Mouse (Mus musculus) hindlimb bud, embryonic 11.5 days (tissue): Measurements from ENCODE around the gene Atp8b3.
A peak's percentile ranks its signal among the peaks of the same experiment; 100 is the strongest.

Experiments used
- DNase-seq: peaks from one replicate; pipeline ENCODE4 v3.0.0-alpha.2; 2012; ENCODE audit warnings: low read depth, low spot score; ENCODE audit errors: extremely low spot score

Atp8b3 gene

GRCm38 (mm10) chr10:80569664-80570066, 30.7 kb upstream of the Atp8b3 start:
- DNase-seq, result no peak

- DNase-seq, result no peak
Observed at GRCm38 (mm10) chr10:80568876-80569275, 30.0 kb upstream of the Atp8b3 start.

- DNase-seq, result no peak
Observed at GRCm38 (mm10) chr10:80566375-80567092, 27.6 kb upstream of the Atp8b3 start.

DNA sequence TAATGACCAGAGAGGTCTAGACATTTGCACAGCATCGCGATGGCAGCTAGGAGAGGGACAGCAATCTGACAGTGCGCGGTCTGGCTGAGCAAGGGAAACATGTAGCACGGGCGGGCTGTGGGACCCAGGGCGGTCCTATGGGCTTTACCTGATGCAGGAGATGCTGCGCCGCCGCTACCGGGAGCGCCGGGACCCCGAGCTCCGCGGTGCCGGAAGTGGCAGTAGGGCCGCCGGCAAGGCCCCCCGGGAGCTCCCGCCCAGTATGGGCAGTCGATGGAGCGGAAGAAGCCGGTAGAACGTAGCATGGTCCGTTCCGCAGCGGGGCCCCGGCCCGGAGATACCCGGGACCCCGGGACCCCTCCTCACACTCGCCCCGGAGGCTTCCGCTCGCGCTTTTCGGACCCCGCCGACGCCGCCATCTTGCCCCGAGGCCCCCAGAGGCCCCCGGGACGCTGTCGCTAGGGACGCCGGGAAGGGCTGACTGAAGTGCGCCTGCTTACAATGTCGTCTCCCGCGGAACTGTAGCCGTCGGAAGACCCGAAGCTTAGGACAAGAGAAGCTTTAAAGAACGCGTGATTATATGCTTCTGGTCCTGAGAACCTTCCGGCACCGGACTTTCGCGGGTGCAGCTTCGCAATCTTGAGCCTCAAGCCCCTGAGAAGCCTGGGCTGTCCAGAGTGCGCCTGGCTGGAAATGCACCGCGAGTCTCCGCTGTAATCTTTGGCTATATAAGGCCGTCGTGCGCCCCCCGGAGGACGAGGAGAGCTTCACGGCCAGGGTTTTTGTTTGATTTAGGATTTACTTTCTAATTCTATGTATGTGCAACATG, 22.4 kb upstream of the Atp8b3 start, which contains the start of gene Rexo1:
Gene Rexo1 (minus strand): TSS at position 445 of the 829 bp plus-strand sequence.
- peak; percentile 78 for DNase-seq

- DNase-seq, result no peak
Observed at GRCm38 (mm10) chr10:80560621-80561020, 21.7 kb upstream of the Atp8b3 start.

GRCm38 (mm10) chr10:80559431-80559830, 20.5 kb upstream of the Atp8b3 start:
- no peak for DNase-seq

- no peak for DNase-seq
Observed at GRCm38 (mm10) chr10:80557346-80557965, 18.5 kb upstream of the Atp8b3 start.

DNA sequence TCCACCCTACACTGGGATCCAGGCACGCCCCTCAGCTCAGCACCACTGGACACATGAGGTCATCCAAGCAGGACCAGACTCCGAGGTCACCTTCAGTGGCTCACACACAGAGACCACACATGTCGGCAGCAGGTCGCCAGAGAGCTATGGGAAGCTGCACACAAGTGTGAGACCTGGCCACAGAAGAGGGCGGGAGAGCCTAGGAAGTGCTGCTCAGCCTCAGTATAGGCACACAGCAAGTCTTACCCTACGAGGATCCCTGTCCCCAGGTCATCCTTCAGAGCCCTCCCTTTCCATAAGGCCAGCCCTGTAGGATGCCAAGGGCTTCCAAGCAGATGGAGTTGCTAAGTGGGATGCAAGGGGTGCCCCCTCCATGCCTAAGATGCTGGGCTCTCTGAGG, 15.1 kb upstream of the Atp8b3 start:
- no peak for DNase-seq

DNA sequence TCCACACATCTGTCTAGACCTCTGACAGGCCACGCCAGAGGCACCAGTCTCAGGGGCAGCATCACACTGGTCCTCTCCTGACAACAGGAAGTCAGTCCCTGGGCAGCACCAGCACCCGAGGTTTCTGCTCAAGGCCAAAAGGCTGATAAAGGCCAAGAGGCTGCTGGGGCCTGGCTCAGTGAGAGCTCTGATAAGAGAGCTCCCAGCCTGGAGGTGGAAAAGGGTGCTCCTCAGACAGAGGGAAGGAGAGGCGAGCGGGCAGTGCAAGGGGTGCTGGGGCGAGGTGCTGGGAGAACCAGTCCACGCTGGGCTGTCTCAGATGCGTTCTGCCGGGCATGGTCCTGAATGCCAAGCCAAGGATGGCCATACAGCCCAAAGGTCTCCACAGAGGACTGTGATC, 14.7 kb upstream of the Atp8b3 start:
- no peak for DNase-seq

DNA sequence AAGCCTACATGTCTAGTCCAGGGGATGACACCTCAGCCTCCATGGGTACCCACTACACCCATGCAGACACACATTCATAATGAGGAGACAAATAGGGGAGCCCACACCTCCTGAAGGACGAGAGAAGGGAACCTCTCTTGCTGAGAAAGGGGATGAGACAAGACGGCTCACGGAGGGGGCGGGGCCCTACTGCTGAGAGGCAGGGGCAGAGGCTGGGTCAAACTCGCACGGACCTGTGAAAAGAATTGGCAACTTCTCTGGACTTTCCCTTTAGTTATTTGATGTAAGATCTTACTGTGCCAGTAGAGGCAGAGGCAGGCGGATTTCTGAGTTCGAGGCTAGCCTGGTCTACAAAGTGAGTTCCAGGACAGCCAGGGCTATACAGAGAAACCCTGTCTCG, 13.4 kb upstream of the Atp8b3 start:
- DNase-seq, result no peak

DNA sequence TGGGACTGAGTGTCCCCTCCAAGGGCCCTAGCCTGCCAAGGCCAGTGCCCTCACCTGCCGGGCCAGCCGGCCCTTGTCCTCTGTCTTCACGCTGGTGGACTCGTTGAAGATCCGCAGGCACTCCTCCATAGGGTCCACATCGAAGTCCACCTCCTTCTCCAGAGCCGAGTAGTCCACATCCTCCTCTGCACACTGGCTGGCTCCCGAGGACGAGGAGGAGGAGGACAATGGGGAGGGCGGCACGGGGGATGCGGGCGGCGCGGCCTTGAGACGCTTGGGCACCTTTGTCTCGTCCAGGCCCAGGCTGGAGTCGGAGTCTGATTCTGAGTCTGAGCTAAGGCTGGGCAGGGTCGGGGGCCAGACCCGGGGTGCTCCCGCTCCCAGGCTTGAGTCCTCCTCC, 10.4 kb upstream of the Atp8b3 start:
- no peak for DNase-seq

- no peak for DNase-seq
Observed at GRCm38 (mm10) chr10:80548428-80549006, 9.6 kb upstream of the Atp8b3 start.

DNA sequence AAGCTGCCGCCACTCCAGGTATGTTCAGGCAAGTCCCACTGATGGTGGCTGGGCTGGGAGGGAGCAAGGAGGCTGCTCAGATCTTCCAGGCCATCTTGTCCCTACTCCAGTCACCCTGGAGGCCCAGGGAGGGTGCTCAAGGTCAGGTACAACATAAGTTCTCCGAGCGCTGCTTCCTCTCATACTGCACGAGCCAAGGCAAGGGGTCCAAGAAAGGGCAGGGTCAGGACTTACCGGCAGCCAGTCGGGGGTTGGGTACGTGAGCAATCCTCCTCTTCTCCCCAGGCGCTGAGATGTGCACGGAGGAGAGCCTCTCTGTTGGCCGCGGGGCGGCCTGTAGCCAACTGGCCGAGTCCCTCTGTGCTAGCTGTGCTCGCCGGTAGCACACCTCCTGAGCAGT, 8.6 kb upstream of the Atp8b3 start:
- no peak for DNase-seq

DNA sequence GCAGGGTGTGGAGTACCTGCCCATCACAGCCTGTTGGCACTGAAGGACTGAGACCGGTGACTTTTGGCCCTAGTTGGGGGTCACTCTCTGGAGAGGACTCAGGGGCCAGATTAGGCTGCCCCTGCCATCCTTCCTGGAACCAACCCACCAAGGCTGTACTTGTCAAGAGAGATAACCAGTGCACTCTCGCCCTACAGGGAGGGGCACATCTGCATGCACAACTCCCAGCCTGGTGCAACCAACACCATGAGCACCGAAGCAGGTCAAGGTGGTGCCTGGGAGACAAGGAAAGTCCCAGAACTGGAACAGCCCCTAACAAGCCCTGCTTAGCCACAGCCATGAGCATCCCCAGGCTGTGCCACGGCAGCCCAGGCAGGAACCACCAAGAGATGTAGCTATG, 8.0 kb upstream of the Atp8b3 start:
- DNase-seq, result no peak

DNA sequence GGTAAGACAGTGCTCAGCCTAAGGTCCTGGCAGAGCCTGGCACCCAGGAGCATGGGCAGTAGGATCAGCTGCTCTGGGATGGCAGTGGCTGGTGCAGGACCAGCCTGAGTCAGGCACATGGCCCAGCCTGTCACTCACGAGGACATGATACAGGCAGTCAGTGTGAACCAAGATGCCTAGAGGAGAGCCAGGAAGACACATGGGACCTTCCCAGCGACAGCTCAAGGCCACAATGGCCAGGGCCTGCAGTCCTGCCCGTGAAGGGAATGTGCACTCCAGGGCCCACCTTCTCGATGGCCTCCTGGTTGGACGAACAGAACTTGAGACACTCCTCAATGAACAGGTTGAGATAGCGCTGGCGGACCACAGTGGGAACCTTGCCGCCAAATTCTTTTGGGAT, 6.7 kb upstream of the Atp8b3 start:
- DNase-seq, result no peak

DNA sequence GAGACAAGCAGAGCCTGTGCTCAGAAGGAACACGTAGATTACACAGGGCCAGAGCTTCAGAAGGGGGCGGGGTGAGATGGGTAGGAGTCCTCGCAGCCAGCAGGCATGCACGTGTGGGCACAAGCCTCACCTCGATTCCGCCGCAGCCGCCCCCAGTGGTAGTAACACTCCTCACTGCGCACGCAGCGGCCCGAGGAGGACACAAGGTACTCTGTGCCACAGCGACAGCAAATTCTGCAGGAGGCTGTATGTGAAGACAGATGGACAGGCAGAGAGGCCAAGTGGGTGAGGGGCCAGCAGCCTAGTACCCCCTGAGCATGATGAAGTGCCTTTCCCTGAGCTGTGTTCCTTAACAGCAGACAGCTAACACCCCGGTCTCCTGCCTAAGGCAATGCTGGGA, 4.9 kb upstream of the Atp8b3 start:
- no peak for DNase-seq

DNA sequence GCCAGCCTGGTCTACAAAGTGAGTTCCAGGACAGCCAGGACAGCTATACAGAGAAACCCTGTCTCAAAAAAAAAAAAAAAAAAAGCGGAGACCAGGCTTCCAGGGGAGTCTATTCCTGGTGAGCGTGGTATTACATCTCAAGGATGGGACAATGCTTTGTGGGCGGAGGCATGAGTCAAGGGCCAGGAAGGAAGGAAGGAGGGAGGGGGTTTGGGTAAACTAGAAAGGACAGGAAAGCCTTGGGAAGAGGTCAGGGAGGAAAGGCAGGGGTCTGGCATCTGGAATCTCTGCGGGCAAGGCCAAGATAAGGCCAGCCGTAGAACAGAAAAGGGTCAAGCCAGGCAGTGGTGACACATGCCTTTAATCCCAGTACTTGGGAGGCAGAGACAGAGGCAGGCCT, 569 bp upstream of the Atp8b3 start:
- DNase-seq, result no peak

GRCm38 (mm10) chr10:80538180-80538579, 744 bp downstream of the Atp8b3 start:
- no peak for DNase-seq

- DNase-seq, result no peak
Observed at GRCm38 (mm10) chr10:80535711-80536110, 3.2 kb downstream of the Atp8b3 start.

DNA sequence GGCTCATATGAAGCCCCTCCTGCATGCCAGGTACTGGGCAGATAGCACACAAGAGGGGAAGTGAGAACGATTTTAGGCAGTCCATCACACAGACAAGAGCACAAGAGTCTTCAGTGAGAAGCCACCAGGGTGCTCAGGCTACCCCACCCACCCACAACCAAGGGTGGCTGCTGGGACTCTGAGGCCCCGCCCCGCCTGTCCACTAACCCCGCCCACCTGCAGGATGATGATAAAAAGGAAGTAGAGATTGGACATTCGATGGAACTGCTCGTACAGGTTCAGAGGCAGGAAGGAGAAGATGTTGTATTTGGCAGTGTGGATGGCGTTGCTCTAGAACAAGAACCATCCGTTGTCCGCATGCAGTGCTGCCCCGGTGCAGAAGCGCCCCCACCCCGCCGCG, 3.9 kb downstream of the Atp8b3 start:
- no peak for DNase-seq

DNA sequence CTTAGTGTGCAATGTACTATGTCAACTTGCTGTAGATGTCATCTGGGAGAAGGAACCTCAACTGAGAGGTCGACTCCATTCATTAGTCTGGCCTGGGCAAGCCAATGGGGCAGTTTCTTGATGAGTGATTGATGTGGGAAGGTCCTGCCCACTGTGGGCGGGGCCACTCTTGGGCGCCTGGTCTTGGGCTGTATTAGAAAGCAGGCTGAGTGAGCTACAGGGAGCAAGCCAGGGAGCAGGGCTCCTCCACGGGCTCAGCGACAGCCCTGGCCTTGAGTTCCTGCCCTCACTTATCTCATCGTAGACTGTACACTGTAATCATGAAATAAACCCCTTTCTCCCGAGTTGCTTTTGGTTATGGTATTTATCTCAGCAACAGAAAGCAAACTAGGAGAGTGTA, 5.2 kb downstream of the Atp8b3 start:
- no peak for DNase-seq

DNA sequence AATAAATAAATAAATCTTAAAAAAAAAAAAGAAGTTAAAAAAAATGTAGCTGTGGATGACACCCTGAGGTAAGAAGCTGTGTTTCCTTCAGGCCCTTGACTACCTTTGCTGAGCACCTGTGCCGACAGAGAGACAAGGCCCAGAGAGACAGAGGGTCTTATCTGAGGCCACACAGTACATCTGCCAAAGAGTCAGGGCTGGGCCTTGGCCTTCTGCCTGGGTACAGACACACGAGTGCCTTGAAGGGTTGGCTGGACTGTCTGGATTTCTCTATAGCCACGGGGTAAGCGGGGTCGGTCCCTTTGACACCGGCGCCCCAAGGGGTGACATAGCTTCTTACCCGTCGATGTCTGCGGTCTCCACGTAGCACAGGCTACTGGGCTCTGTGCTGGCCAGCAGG, 6.1 kb downstream of the Atp8b3 start:
- DNase-seq, result no peak
